Mouse (Mus musculus) neutrophil, adult 5-6 weeks (primary cell): ENCODE measurements around the gene Hoxb1. TPM values are rescaled to one million over a fixed set of nuclear protein-coding genes. Genes with fewer than 3 reads are reported as not detected.
A peak's percentile ranks its signal among the peaks of the same experiment; 100 is the strongest.

ENCODE experiments used
- ATAC-seq: fragments of 151-379, 151-347 bp; 2 replicates; pipeline ENCODE4 v1.8.0; 2017; ENCODE audit warnings: mild to moderate bottlenecking, moderate TSS enrichment; ENCODE audit not compliant: insufficient number of reproducible peaks, poor library complexity, low FRiP score, severe bottlenecking; ENCODE audit errors: extremely low read depth
- total RNA-seq: library from RNA; stranded (forward); fragments of 200-1000 nt; gene quantifications from 2 replicates; pipeline ENCODE4 v1.2.3, GENCODE M21; 2017

Gene Hoxb1
- total RNA-seq, 1 experiment from 2014 or later, result not detected

GRCm38 (mm10) chr11:96371726-96372125 is 6.2 kb downstream of the Hoxb1 start:
- no peak for ATAC-seq

DNA sequence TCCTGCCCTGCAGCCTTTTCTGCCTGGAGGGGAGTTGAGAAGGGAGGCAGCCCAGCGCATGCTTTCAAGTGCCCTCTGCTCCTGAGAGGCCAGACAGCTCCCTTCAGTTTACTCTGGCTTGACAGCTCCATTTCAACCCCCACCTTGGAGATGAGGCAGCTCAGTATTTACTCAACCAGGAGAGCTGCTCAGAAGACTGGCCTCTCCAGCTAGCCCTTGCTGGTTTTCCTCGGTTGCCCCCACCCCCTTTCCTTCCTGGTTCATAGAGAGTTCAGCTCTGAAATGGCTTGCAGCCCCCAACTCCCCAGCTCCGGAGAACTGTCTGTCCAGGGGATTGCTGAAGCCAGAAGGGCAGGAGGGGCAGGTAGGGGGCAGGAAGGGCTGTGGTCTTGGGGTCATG is 7.0 kb downstream of the Hoxb1 start:
- ATAC-seq, result no peak

DNA sequence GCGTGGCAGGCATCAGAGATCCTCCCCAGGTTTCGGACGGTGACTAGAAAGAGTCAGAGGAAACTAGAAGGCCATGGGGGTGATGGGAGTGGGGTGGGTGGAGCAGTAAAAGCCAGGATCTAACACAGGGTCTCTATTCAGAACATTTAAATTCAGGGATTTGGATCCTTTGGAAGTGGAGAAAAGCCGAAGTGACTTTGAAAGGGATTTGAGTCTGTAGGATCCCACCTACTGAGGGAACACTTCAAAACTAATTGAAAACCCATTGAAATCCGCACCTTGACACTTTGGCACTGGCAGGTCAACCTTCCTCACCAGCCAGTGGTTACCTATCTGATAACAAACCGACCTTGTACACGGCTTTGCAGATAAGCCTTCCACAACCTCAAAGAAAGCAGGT is 9.3 kb downstream of the Hoxb1 start:
- ATAC-seq, result no peak

- no peak for ATAC-seq
These were observed 17.8 kb downstream of the Hoxb1 start for GRCm38 (mm10) chr11:96383381-96383780.

DNA sequence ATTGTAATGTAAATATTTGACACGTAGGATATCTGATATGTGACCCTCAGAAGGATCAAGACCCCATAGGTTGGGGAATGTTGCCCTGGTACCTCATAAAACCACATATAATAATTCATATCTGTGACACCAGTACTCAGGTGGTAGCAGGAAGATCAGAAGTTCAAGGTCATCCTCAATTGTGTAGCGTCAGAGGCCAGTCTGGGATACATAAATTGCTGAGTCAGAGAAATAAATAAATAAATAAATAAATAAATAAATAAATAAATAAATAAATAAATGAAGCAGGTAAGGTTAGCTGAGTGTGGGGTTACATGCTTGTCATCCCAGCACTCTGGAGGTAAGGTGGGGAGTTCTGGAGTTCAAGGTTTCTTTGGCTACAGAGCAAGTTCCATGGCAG is 22.1 kb downstream of the Hoxb1 start:
- no peak for ATAC-seq

DNA sequence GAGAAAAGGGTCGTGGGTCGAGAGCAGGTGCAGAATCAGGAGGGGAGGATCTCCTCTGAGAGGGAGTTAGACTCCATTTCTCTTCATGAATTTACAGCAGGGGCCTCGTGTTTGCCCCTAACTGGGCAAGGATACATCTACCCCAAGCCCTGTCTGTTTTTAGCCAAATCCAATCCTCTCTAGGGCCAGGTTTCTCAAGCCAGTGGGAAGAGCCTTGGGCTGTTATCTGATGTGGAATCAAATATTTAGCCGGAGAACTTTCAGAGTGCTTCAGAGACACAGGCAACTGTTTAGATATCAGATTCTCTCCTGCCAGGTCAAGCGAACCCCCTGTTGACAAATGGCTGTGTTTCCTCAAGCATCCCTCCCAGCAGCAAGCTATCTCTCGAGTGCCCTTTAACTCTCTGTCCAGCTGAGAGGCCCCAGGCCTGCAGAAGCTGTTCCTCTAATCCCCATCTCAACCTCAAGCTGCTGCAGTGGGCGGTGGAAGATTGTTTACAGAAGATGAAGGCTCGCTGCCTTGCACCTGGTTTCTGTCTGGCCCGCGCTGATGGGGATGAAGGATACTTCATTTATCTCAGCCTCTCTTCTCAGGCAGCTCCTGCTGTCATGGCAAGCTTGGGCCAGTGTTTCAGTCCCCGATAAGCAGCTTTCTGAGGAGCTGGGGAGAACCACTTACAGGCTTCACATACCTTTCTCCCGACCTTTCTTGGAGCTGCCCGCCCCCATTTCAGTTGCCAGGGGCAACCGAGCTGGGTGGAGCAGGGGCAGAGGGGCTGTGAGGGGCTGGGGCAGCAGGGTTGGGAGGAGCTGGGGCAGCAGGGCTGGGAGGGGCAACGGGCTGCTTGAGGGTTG is 31.4 kb downstream of the Hoxb1 start:
- ATAC-seq, result no peak

DNA sequence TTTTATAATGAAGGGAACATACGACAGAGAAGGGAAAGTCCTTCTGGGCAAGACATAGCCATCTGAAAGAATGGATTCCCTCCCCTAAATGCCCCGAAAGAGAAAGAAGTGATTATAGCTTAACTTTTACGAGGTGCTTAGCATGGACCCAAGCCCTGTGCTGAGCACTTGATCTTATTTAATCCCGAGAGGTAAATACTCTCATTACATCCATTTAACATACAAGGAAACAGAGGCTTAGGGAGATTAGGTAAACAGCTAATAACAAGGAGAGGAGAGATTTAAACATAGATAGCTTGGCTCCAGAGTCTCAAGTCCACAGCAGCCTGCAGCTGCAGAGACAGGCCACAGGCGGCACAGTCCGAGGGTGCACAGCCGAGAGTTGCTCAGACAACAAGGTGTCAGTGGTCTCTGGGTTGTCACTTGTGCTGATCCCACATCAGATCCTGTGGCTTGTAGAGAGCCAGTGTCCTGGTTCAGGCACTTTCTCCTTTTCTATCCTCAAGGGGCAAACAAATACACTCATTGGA is 32.3 kb downstream of the Hoxb1 start:
- ATAC-seq, result no peak

- no peak for ATAC-seq
These were observed 34.4 kb downstream of the Hoxb1 start for GRCm38 (mm10) chr11:96399923-96400322.

DNA sequence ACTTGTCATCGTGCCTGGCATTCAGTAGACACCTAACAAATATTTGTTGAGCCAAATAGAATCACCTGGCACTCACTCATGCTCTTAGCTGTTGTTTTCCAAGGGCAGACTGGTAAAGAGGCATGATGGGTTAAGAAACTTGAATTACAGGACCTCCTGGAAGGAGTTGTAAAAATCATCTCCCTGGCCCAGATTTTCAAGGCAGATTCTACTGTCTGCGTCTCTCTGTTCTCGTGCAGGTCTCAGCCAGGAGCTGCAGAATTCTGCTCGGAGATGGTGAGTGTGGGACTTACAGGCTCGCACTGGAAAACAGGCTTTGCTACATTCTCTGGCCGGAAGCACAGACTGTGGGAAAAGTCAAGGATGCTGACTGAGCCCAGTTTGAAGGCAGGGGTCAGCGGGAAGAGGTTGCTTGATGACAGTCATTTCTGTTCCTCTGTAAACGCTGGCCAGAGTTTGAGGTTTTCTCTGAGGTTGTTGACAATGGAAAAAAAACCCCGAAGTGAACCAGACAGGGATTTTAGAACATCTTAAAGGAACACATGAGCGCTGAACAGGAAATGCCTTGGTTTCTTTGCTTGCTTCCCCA is 38.6 kb downstream of the Hoxb1 start:
- ATAC-seq, result no peak

DNA sequence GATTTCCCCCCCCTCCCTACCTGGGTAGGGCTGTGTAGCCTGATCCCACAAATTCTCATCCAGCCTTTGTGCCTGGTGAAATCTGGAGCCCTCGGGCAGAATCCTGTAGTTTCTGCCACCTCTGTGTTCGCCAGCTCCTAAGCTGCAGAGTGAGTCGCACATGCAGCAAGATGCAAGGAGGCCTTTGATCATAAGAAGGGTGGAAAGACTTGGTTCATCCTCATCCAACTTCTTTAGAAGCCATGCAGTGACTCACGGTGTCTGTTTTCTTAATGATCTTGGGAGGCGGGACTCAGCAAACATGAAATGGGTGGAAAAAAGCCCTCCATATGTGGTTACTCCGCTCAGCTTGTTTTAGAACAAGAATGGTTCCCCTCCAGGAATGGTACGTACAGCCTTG is 39.3 kb downstream of the Hoxb1 start:
- ATAC-seq, result no peak

- no peak for ATAC-seq
These were observed 40.0 kb downstream of the Hoxb1 start for GRCm38 (mm10) chr11:96405541-96405940.

- ATAC-seq, result 0 out of 2 replicates have a peak, but pooled peaks have one; percentile 1
These were observed 41.9 kb downstream of the Hoxb1 start for GRCm38 (mm10) chr11:96407191-96408072.

- ATAC-seq, result no peak
These were observed 42.9 kb downstream of the Hoxb1 start for GRCm38 (mm10) chr11:96408234-96409010.

DNA sequence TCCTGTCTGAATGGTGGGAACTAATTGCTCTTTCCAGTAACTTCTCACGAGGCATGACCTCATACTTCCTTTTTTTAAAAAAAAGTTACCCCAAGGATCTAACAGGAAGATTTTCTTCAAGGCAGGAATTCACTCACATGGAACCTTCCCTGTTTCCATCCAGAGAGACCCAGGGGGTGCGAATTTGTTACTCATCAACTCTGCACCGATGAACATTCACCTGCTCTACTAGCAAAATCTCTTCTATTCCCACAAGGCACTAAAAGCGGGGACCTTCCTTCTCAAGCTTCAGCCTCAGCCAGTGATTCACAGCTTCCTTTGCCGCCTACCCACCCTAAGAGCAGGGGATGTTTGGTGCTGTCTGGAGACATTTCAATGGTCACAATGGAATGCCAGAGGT is 45.5 kb downstream of the Hoxb1 start:
- ATAC-seq, result no peak

DNA sequence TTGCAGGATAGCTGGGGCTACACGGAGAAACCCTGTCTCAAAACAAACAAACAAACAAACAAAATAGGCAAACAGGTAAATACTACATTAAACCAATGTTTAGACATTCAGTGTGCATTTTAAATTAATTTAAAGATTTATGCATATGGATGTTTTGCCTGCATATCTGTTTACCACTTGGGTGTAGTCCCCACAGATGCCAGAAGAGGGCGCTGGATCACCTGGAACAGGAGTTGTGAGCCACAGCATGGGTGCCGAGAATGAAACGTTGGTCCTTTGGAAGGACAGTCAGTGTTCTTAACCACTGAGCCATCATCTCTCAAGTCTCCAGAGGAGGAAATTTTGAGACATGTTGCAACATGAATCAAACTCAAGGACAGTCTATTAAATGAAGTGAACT is 46.4 kb downstream of the Hoxb1 start:
- ATAC-seq, result no peak

GRCm38 (mm10) chr11:96412941-96413491 is 47.5 kb downstream of the Hoxb1 start:
- ATAC-seq, result no peak

- no peak for ATAC-seq
These were observed 48.0 kb downstream of the Hoxb1 start for GRCm38 (mm10) chr11:96413527-96413926.

- ATAC-seq, result no peak
These were observed 48.5 kb downstream of the Hoxb1 start for GRCm38 (mm10) chr11:96414002-96414401.
